Mouse (Mus musculus) adrenal gland, postnatal 4 days (tissue): Measurements from ENCODE around the gene Gnl3l. TPM values are rescaled to one million over a fixed set of nuclear protein-coding genes. Genes with fewer than 3 reads are reported as not detected.

Experiments used
- DNase-seq, 2 experiments: peaks; one replicate each; pipeline ENCODE4 v3.0.0; 2021 to 2022; ENCODE audit warnings: low spot score in 2 of 2, mixed read lengths in 2 of 2
- long read RNA-seq, 2 experiments: library from polyadenylated mRNA; stranded (forward); transcript quantifications; one replicate each; pipeline ENCODE4 v2.0.0; 2021
- total RNA-seq, 2 experiments: library from RNA; stranded (reverse); gene quantifications; 2 replicates each; pipeline ENCODE4 v1.2.3; 2021

The Gnl3l gene
- total RNA-seq, result 10 to 100 TPM; 62.4 to 75.3 TPM
- long read RNA-seq, experiment 1, full-length matches to known transcripts, result 6 of 14 reads
- long read RNA-seq, experiment 1, partial matches to known transcripts, result 2 of 14 reads
- long read RNA-seq, experiment 1, other reads (novel, unspliced or antisense), result 6 of 14 reads
- long read RNA-seq, experiment 2, partial matches to known transcripts, result 5 of 8 reads
- long read RNA-seq, experiment 2, other reads (novel, unspliced or antisense), result 3 of 8 reads

DNA sequence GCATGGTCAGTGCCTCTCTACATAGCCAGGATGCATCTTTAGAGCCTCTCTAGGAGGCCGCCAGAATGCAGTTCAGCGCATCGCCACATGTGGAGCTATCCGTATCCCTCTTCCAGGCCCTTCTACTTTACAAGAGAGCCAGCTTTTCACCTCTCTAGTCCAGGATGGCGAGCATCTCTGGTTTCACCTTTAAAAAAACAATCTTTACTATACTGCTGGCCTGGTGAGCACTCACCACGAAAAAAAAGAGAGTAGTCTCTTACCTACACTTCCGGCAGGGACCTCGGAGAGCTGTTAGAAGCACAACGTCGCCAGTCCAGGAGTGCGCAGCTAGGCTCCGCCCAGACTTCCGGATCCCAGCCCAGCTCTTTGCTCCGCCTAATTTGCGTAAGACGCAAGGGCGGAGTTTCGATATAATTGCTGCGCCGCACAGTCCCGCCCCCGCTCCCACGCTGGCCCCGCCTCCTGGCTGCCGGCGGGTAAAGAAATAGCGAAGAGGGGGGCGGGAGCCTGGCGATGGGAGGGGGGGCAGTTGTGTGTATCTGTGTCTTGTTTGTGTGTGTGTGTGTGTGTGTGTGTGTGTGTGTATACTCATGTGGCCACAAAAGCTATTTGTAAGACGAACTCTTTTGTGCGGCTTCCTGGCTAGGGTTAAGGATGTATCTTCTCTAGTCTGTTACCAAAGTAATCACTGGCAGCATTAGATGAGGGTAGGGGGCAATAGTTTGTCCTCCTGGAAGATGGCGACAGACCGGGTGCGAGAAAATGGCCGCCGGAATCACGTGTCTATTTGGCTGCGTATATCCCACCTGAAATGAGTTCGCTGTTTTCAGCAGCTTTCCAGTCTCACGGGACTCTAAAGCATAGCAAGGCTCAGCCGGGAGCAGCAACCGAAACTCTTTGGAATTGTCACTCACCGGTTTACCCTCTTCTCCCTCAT lies at the start of gene Gnl3l:
Gnl3l (minus strand) TSS at position 385 of the 940 bp plus-strand sequence.
- DNase-seq, result peak; percentile 48 to 65

GRCm38 (mm10) chrX:151066071-151066666 lies 49.0 kb upstream of the Gnl3l start:
- peak in 1 of 2 experiments; percentile 11 for DNase-seq

- DNase-seq, result no peak
Measured at GRCm38 (mm10) chrX:151061615-151062299, 44.6 kb upstream of the Gnl3l start.

- no peak for DNase-seq
Measured at GRCm38 (mm10) chrX:151059346-151059745, 42.2 kb upstream of the Gnl3l start.

- DNase-seq, result no peak
Measured at GRCm38 (mm10) chrX:151055559-151055958, 38.4 kb upstream of the Gnl3l start.

- no peak for DNase-seq
Measured at GRCm38 (mm10) chrX:151054489-151054888, 37.4 kb upstream of the Gnl3l start.

DNA sequence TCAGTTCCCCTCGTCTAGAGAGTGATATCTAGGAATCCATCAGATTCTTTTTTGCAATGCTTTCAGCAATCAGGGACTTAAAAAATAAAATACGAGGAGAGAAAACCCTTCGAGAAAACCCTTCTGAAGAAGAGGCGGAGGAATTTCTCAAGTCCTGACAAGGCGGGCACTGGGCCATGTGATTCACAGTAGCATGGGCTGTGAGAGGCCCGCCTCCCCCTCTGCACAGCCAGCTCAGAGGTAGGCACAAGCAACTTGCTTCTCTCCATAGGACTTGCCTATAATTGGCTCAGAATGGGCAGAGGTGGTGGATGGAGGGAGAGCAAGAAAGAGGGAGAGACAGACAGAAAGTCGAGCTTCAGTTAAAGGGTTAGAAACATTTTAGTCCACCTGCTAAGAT lies 33.2 kb upstream of the Gnl3l start:
- no peak for DNase-seq

GRCm38 (mm10) chrX:151049661-151050215 lies 32.6 kb upstream of the Gnl3l start:
- no peak for DNase-seq

- no peak for DNase-seq
Measured at GRCm38 (mm10) chrX:151047431-151048058, 30.4 kb upstream of the Gnl3l start.

DNA sequence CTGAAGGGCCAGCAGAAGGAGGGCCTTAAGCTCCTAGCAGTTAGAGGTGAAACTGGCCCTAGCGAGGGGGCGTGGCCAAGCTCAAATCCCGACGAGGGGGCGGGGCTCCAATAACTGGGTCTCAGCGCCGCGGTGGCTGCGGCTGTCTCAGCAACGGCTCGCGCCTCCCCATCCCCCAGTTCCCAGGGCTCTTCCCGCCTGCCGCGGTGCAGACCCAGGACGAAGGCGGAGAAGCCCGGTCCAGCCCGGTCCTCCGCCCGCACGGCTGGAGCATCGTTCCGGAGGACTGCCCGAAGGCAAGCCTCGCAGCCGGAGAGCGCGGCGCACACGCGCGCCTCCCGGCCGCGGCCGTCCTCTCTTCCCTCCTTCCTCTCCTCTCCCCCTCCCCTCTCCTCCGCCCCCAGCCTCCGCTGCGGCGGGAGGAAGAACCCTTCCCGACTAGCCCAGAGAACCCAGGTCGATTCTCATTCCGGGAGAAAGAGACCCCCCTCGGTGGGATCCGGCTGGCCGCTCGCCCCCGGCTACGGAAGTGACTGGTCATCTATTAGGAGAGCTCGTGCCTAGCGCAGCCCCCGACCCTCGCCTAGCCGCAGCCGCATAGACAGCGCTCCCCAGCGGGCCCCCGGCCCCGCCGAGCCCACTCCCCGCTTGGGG lies 29.8 kb upstream of the Gnl3l start:
- peak; percentile 46 to 66 for DNase-seq

GRCm38 (mm10) chrX:151046321-151046720 lies 29.2 kb upstream of the Gnl3l start:
- DNase-seq, result no peak

DNA sequence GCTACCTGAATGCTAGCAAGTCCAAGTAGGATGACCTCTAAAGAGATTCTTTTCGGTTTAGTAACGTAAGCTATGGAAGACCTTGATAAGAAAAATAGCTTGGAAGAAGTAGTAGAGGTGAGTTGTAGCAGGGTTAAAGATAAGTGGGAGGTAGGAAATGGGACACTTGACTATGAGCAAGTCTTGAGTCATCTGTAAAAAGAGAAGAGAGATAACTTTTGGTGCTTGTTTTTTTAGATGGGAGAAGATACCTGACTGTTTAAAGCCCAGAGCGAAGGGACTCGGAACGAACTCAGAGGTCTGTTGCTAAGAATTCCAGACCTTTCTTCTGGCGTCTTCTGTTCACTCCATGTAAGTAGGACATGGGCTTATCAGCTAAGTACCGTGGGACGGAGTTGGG lies 28.7 kb upstream of the Gnl3l start, which contains the start of gene Fgd1:
Fgd1 (plus strand) TSS at position 301 of the 400 bp plus-strand sequence.
- no peak for DNase-seq

GRCm38 (mm10) chrX:151041223-151041622 lies 24.1 kb upstream of the Gnl3l start:
- no peak for DNase-seq

- DNase-seq, result no peak
Measured at GRCm38 (mm10) chrX:151031400-151031799, 14.3 kb upstream of the Gnl3l start.

- no peak for DNase-seq
Measured at GRCm38 (mm10) chrX:151018798-151019197, 1.7 kb upstream of the Gnl3l start.

- DNase-seq, result no peak
Measured at GRCm38 (mm10) chrX:151017897-151018296, 775 bp upstream of the Gnl3l start.

DNA sequence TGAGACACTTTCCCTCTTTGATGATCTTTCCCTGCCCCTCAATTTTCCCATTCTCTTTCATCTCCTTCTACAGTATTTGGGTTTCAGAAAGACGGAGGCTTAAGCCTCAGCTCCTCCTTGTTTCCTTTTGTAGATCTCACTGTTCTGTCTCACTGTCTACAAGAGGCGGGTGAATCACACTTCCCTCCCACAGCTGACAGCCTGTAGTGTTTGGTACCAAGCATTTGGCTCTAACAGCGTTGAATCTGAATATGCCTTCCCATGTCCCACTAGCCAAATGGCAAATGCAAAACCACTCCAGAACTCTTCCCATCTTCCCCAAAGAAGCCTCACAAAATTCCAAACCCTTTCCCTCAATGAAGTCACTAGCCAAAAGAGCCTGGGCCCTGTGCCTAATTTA lies 20.3 kb downstream of the Gnl3l start:
- DNase-seq, result no peak

DNA sequence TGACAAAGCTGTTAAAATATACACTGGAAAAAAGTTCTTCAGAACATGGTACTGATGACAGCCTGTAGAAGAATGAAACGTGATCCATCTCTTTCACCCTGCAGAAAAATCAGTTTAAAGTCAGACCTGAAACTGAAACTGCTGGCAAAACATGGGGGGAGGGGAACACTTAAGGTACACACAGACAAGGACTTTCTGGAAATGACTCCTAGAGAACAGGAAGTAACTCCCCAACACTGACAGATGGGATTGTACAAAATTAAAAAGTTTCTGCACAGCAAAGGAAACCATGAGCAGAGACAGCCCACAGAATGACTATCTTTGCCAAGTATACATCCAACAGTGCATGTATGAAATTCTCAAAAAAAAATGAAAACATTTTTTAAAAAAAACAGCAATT lies 35.5 kb downstream of the Gnl3l start:
- DNase-seq, result no peak

- no peak for DNase-seq
Measured at GRCm38 (mm10) chrX:150975424-150975823, 41.7 kb downstream of the Gnl3l start.

GRCm38 (mm10) chrX:150963027-150963426 lies 54.1 kb downstream of the Gnl3l start:
- DNase-seq, result no peak
